Mouse (Mus musculus) brain, embryonic 14.5 days (tissue): ENCODE measurements around the gene Lysmd2. TPM values are rescaled to one million over a fixed set of nuclear protein-coding genes. Genes with fewer than 3 reads are reported as not detected.

ENCODE experiments used
- DNase-seq: peaks from one replicate; pipeline ENCODE4 v3.0.0-alpha.2; 2011; ENCODE audit warnings: low read depth
- CTCF ChIP-seq: fragments of 200-500 bp; IDR thresholded peaks from 2 replicates; pipeline ENCODE4 v1.5.1; 2012; ENCODE audit warnings: inconsistent platforms, mild to moderate bottlenecking, moderate library complexity, borderline replicate concordance; ENCODE audit not compliant: insufficient read depth, insufficient read length; ENCODE audit errors: extremely low read depth
- POLR2A ChIP-seq: fragments of 200-500 bp; IDR thresholded peaks from 2 replicates; pipeline ENCODE4 v1.6.1; 2012; ENCODE audit warnings: mild to moderate bottlenecking, inconsistent platforms, borderline replicate concordance; ENCODE audit not compliant: poor library complexity, insufficient read depth, insufficient read length, severe bottlenecking; ENCODE audit errors: extremely low read depth
- polyA plus RNA-seq: library from polyadenylated mRNA; depleted of rRNA; stranded (reverse); fragments of >200 nt; gene quantifications from 2 replicates; pipeline ENCODE4 v1.2.3, GENCODE M21; 2012; rRNA removed

Gene Lysmd2
- polyA plus RNA-seq, 1 experiment = 19.5 TPM

DNA sequence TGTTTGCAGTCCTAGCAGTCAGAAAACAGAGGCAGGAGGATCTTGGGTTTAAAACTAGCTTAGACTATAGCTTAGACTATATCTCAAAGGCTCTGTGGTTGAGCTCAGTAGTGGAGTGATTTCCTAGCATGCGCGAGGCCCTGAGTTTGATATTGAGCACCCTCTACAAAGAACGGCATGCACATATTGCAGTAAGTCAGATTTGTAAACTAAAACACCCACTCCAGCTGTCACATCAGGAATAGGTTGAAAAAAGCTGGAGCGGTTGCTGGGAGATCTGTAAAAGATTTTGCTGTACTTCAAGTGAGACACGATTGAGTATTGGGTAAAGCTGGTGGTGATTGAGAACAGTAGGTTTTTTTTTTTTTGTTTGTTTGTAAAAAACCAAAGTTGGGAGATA, 55.1 kb downstream of the Lysmd2 start:
- TF ChIP-seq CTCF (no peak), POLR2A (no peak)
- no peak for DNase-seq

DNA sequence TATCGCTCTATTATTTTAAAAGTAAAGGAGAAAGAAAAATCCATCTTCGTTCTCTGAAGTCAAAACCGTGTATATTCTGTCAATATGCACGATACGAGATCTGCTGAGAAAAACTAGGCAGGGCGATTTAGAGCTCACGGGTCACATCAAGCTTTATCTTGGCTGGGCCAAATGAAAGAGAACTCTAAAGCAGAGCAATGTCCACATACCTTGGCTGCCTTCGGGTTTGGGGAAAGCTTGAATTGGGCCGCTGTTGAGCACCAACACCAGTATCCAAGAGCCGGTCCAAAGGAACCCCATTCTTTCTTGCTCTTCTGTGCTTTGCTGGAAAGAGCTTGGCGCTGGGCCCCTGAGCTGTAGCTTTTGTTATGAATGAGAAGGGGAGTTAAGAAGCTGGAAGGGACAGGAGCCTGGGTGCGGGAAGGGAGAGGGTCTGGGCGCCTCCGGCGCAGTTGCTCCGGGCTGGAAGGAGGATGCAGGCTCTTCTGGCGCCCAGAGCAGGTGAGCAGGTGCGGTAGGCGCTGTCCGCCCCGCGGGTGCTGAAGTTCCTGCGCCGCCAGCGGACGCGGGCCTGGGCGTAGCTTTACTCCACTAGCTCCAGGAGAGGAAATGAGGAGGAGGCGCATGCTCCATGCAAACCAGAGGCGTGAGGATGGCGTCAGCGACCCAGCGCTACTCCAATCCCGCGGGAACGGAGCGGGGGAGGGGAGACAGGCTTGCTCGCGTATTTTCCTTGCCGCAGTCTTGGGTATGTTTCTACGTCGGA, 58.1 kb downstream of the Lysmd2 start, which contains the start of gene Scg3:
Gene Scg3, minus strand, starts transcription at position 631 of the 766 bp plus-strand sequence.
- TF ChIP-seq POLR2A = peak; percentile 77; the same call in 1 of the 2 replicates
- TF ChIP-seq CTCF = no peak
- peak; percentile 98 for DNase-seq

DNA sequence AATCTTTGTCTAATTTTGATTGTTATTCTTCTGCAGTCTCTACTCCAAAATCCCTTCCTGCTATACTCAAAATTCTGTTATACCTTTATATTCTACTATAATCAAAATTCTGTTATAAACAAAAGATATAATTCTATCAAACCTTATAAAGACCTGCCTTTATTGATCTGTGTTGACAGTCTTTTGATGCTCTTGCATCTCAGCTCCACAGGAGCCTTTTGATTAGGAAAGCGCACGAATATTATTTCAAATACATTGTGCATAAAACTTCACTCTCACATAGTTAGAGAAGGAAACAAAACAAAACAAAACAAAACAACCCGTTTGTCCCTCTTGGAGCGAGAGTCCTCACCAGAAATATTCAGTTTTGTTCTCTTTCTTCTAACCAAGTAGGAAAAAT, 58.8 kb downstream of the Lysmd2 start:
- DNase-seq = no peak
- TF ChIP-seq CTCF (no peak), POLR2A (no peak)

DNA sequence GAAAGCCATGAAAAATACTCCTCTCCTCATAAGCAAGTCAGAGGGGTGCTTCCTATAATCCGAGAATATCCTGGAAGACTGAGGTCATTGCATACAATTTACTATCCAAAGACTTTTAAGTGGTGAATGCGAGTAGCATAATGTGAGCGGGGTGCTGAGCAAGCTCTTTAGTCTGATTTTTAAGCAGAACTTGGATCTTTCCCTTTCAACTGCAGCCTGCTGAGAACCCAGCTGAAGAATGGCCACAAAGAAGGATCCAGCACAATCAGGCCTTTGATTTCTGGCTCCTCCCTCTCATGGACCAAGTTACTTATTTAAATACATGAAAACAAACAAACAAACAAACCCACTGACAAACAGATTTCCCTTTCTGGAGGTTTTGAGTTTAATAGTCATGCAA, 59.2 kb downstream of the Lysmd2 start:
- peak; percentile 58 for DNase-seq

More for the DNA sequence above, 59.2 kb downstream of the Lysmd2 start:
- no peak for TF ChIP-seq POLR2A
- no peak for TF ChIP-seq CTCF

Other genes with a start within 250 kb of the Lysmd2 start
- 69.1 and 117 TPM in 2 replicates for gene Mapk6, start 215.7 kb upstream of the Lysmd2 start, polyA plus RNA-seq
- 11.7 and 24.0 TPM in 2 replicates for gene Leo1, start 184.2 kb upstream of the Lysmd2 start, polyA plus RNA-seq
- 58.9 and 60.9 TPM in 2 replicates for gene Tmod3, start 66.1 kb upstream of the Lysmd2 start, polyA plus RNA-seq
- 51.1 and 74.5 TPM in 2 replicates for gene Tmod2, start 14.4 kb upstream of the Lysmd2 start, polyA plus RNA-seq
- gene Scg3, start 58.3 kb downstream of the Lysmd2 start, polyA plus RNA-seq = 74.6 and 96.1 TPM in 2 replicates
- 2.2 and 3.6 TPM in 2 replicates for gene Bmp5, start 149.6 kb downstream of the Lysmd2 start, polyA plus RNA-seq